Mouse (Mus musculus): Measurements from ENCODE around the gene Tctex1d1.

Gene Tctex1d1

GRCm38 (mm10) chr4:102988526-102988925, 10.1 kb downstream of the Tctex1d1 start:
- DNase-seq (ENCODE audit: low spot score) = no peak

- no peak for DNase-seq (ENCODE audit: low spot score)
Measured at GRCm38 (mm10) chr4:102989391-102989790, 11.0 kb downstream of the Tctex1d1 start.

GRCm38 (mm10) chr4:102990016-102990415, 11.6 kb downstream of the Tctex1d1 start:
- no peak for DNase-seq (ENCODE audit: low spot score)

GRCm38 (mm10) chr4:102990595-102991340, 12.4 kb downstream of the Tctex1d1 start:
- DNase-seq (ENCODE audit: low spot score) = no peak

- no peak for DNase-seq (ENCODE audit: low spot score)
Measured at GRCm38 (mm10) chr4:102991685-102992084, 13.3 kb downstream of the Tctex1d1 start.

- DNase-seq (ENCODE audit: low spot score) = no peak
Measured at GRCm38 (mm10) chr4:103004681-103005080, 26.3 kb downstream of the Tctex1d1 start.

- no peak for DNase-seq (ENCODE audit: low spot score)
Measured at GRCm38 (mm10) chr4:103005190-103005945, 27.0 kb downstream of the Tctex1d1 start.

GRCm38 (mm10) chr4:103006266-103006665, 27.9 kb downstream of the Tctex1d1 start:
- DNase-seq (ENCODE audit: low spot score) = no peak

GRCm38 (mm10) chr4:103006943-103007418, 28.6 kb downstream of the Tctex1d1 start:
- DNase-seq (ENCODE audit: low spot score) = no peak

GRCm38 (mm10) chr4:103010734-103011133, 32.3 kb downstream of the Tctex1d1 start:
- DNase-seq (ENCODE audit: low spot score) = no peak

GRCm38 (mm10) chr4:103011823-103012222, 33.4 kb downstream of the Tctex1d1 start:
- no peak for DNase-seq (ENCODE audit: low spot score)

- DNase-seq (ENCODE audit: low spot score) = no peak
Measured at GRCm38 (mm10) chr4:103013490-103013889, 35.1 kb downstream of the Tctex1d1 start.

- no peak for DNase-seq (ENCODE audit: low spot score)
Measured at GRCm38 (mm10) chr4:103026621-103027020, 48.2 kb downstream of the Tctex1d1 start, which contains the start of gene Insl5. Insl5 (minus strand) TSS chr4:103026842.

GRCm38 (mm10) chr4:103027745-103028144, 49.3 kb downstream of the Tctex1d1 start:
- no peak for DNase-seq (ENCODE audit: low spot score)

GRCm38 (mm10) chr4:103028177-103029088, 50.0 kb downstream of the Tctex1d1 start:
- no peak for DNase-seq (ENCODE audit: low spot score)

GRCm38 (mm10) chr4:103039103-103039837, 60.9 kb downstream of the Tctex1d1 start:
- DNase-seq (ENCODE audit: low spot score) = no peak

GRCm38 (mm10) chr4:103039838-103040191, 61.4 kb downstream of the Tctex1d1 start:
- DNase-seq (ENCODE audit: low spot score) = no peak

GRCm38 (mm10) chr4:103042997-103043396, 64.6 kb downstream of the Tctex1d1 start:
- DNase-seq (ENCODE audit: low spot score) = no peak

- peak; percentile 6 for DNase-seq (ENCODE audit: low spot score)
Measured at GRCm38 (mm10) chr4:103048046-103048445, 69.6 kb downstream of the Tctex1d1 start.

All from layer of hippocampus, adult 9-10 months (tissue).